Mouse (Mus musculus) liver, embryonic 11.5 days (tissue): ENCODE results near the gene Gm21304. TPM values are rescaled to one million over a fixed set of nuclear protein-coding genes. Genes with fewer than 3 reads are reported as not detected.

ENCODE experiments used
- ATAC-seq: fragments of 200-750 bp; cut with Nextera tagmentation; replicated peaks from 2 replicates; pipeline ENCODE4 v1.8.0; 2017; ENCODE audit warnings: moderate number of reproducible peaks, mild to moderate bottlenecking, moderate TSS enrichment, moderate library complexity; ENCODE audit not compliant: low FRiP score
- DNase-seq: peaks from one replicate; pipeline ENCODE4 v3.0.0-alpha.2; 2017; ENCODE audit warnings: low spot score
- H3K27ac ChIP-seq: fragments of 300-500 bp; sonication (generic); 2 replicates; pipeline ENCODE4 v1.5.1; 2014; ENCODE audit warnings: mild to moderate bottlenecking, low read depth, low read length, control low read depth
- H3K27me3 ChIP-seq: fragments of 300-500 bp; sonication (generic); replicated peaks from 2 replicates; pipeline ENCODE4 v1.6.1; 2014; ENCODE audit warnings: low read length, mixed read lengths; ENCODE audit not compliant: control insufficient read depth, insufficient read depth
- H3K36me3 ChIP-seq: fragments of 300-500 bp; sonication (generic); 2 replicates; pipeline ENCODE4 v1.6.1; 2014; ENCODE audit warnings: mild to moderate bottlenecking, low read length, moderate library complexity, mixed read lengths; ENCODE audit not compliant: control insufficient read depth, insufficient read depth
- H3K4me1 ChIP-seq: fragments of 300-500 bp; sonication (generic); replicated peaks from 2 replicates; pipeline ENCODE4 v1.6.1; 2014; ENCODE audit warnings: low read length, mixed read lengths; ENCODE audit not compliant: control insufficient read depth, insufficient read depth
- H3K4me2 ChIP-seq: fragments of 300-500 bp; sonication (generic); 2 replicates; pipeline ENCODE4 v1.6.1; 2014; ENCODE audit warnings: mild to moderate bottlenecking, control low read depth, moderate library complexity
- H3K4me3 ChIP-seq: fragments of 300-500 bp; sonication (generic); 2 replicates; pipeline ENCODE4 v1.5.1; 2014; ENCODE audit warnings: low read depth, low read length, control low read depth
- H3K9ac ChIP-seq: fragments of 300-500 bp; sonication (generic); 2 replicates; pipeline ENCODE4 v1.6.1; 2014; ENCODE audit warnings: low read depth, low read length, control low read depth
- H3K9me3 ChIP-seq: fragments of 300-500 bp; sonication (generic); 2 replicates; pipeline ENCODE4 v1.6.1; 2016; ENCODE audit warnings: low read length, inconsistent platforms, mixed read lengths; ENCODE audit not compliant: control insufficient read depth
- WGBS: fragments of 180-500 bp; shearing (Covaris S2); extraction: QIAGEN DNeasy Blood & Tissue Kit; methylation state at CpG from one replicate; pipeline ENCODE4 v1.1.7; 2014; 5-methylcytosine and 5-hydroxymethylcytosine counted together
- polyA plus RNA-seq: library from polyadenylated mRNA; unstranded; fragments of >200 nt; fragmentation: Nextera tagmentation; extraction: Ambion mirVana; gene quantifications from 2 replicates; pipeline ENCODE4 v1.2.1, GENCODE M21; 2014

Gm21304 gene
- polyA plus RNA-seq, 1 experiment from 2014 or later, result not detected

DNA sequence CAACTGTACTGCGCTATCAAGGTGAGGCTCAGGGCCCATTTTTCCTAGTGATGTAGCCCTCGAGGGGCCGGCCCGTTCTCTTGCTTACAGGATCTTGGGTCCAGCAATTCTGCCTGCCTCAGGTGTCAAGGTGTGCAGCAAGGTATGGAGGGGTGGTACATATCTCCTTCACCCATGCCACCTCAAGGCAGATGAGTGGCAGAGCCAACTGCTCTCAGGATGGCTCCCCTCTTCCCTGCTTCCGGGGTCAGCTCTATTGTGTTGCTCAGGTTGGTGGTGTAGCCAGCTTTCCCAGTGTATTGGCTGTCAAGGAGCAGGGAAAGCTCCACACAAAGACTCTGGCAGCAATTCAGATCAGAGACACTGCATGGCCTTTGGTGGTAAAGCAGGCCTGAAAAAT lies 46.2 kb downstream of the Gm21304 start:
- no peak overlapping the region for H3K27ac ChIP-seq
- ATAC-seq (no peak), DNase-seq (no peak)
- H3K4me1 ChIP-seq, result no peaks in the 10 kb centered on the region
- H3K9me3 ChIP-seq, result no peaks in the 10 kb centered on the region
- H3K27me3 ChIP-seq, result no peaks in the 10 kb centered on the region
- H3K4me3 ChIP-seq, result no peak overlapping the region
- no peak overlapping the region for H3K9ac ChIP-seq
- WGBS, result 89% methylated on average over 5 of the region's 5 CpGs
- no peak overlapping the region for H3K4me2 ChIP-seq
- no peaks in the 10 kb centered on the region for H3K36me3 ChIP-seq

Other genes with a start within 250 kb of the Gm21304 start
- gene Gm21293, start 25.5 kb upstream of the Gm21304 start, polyA plus RNA-seq, result not detected in 2 replicates
- not detected in 2 replicates for gene Gm6763, start 17.0 kb upstream of the Gm21304 start, polyA plus RNA-seq
- not detected in 2 replicates for gene Gm8764, start 8.5 kb upstream of the Gm21304 start, polyA plus RNA-seq
- not detected in 2 replicates for gene Gm21312, start 8.5 kb downstream of the Gm21304 start, polyA plus RNA-seq
- gene Gm20765, start 17.0 kb downstream of the Gm21304 start, polyA plus RNA-seq, result not detected in 2 replicates
- not detected in 2 replicates for gene Gm4340, start 25.5 kb downstream of the Gm21304 start, polyA plus RNA-seq